Mouse (Mus musculus) monocyte, adult 2 months (primary cell): ENCODE measurements around the gene 4930556J24Rik.

Experiments
- DNase-seq, 2 experiments: peaks; one replicate each; pipeline ENCODE4 v3.0.0; 2022; ENCODE audit warnings: low spot score in 2 of 2, low read depth in 1 of 2

Gene 4930556J24Rik

GRCm38 (mm10) chr11:3894406-3895281 is 81.9 kb downstream of the 4930556J24Rik start, which contains the start of the genes 4921536K21Rik and Dusp18:
TSS of gene 4921536K21Rik (minus strand) at chr11:3895098.
TSS of gene Dusp18 (plus strand) at chr11:3895240.
- DNase-seq: peak; percentile 86 to 92

DNA sequence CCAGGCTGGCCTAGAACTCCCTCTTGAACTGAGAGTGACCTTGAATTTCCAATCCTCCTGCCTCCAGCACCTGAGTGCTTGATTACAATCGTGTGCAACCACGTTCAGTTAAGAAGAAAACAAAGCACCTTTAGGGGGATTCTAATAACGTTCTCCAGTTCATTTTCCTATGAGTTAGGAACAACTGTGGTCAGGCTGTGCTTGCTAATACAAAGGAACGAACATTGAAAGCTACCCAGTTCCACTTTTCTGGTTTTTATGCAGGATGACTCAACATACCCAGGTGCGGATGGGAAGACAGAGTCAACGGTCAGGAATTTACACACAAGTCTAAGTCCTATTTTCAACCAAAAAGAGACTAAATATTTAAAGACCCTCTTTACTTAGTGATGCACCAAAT is 82.6 kb downstream of the 4930556J24Rik start:
- DNase-seq: no peak
